Mouse (Mus musculus): Measurements from ENCODE around the gene Rnf144b.

DNA sequence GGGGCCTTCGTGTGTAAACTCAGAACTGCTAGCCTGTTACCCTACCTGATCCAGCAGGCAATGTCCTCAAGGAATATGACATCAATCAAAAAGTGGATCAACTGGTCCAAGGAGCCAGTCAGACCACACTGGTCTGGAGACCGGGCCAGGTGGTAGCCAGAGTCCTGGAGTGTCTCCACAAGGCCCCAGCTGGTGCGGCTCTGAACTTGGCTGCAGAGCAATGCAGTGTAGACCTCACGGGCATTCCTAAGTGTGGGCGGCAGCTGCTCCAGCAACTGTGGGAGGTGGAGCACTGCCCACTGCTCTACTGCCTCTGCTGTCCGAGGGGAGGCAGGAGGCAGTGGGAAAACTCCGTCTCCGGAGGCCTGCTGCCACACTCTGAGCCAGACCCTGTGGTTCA is 55.7 kb downstream of the Rnf144b start:
- TF ChIP-seq POLR2A (IDR thresholded peaks at IDR 0.05; ENCODE audit: borderline replicate concordance, control insufficient read depth, low read depth, low read length) = no peak
- TF ChIP-seq CTCF (IDR thresholded peaks at IDR 0.05; ENCODE audit: control insufficient read depth, insufficient read depth, low read length) = no peak

Data from bone marrow, adult 2 months (tissue).